16 mouse cellular contexts compared by ENCODE assay signal in genomic region chr1:185629976-185630375, GRCm38 (mm10).
"Had no signal": no experiment of that assay in that cellular context is flagged by ENCODE, and none has a peak within 500 bp of the region (broad histone marks: within the 10 kb centered on the region; RNA-seq: fewer than 3 reads in every experiment).

No protein-coding gene starts in this region.

- H3K27ac ChIP-seq: macrophage; midbrain, embryonic 13.5 days; midbrain, embryonic 15.5 days; neural tube, embryonic 12.5 days had no signal

- ATAC-seq: liver, postnatal 0 days; lung, postnatal 0 days; midbrain, embryonic 13.5 days; midbrain, embryonic 15.5 days had no signal

- H3K9ac ChIP-seq: liver, postnatal 0 days; lung, embryonic 14.5 days; midbrain, embryonic 13.5 days; midbrain, embryonic 15.5 days; neural tube, embryonic 12.5 days had no signal

- H3K27me3 ChIP-seq: megakaryocyte, embryonic 14.5 days; midbrain, embryonic 13.5 days; midbrain, embryonic 15.5 days; neural tube, embryonic 12.5 days had no signal

- DNase-seq: liver, postnatal 0 days; lung, embryonic 14.5 days; lung, postnatal 14 days; lung, postnatal 36 days; right cerebral cortex, postnatal 14 days; spleen, adult 18-20 months; thymus, adult 18-20 months; thymus, postnatal 14 days; thymus, postnatal 36 days had no signal

- H3K36me3 ChIP-seq: midbrain, embryonic 13.5 days; midbrain, embryonic 15.5 days; neural tube, embryonic 12.5 days had no signal

- H3K9me3 ChIP-seq: megakaryocyte, embryonic 14.5 days; midbrain, embryonic 13.5 days; midbrain, embryonic 15.5 days; neural tube, embryonic 12.5 days had no signal

- H3K4me1 ChIP-seq: megakaryocyte, embryonic 14.5 days; midbrain, embryonic 13.5 days; midbrain, embryonic 15.5 days; neural tube, embryonic 12.5 days had no signal

- H3K4me2 ChIP-seq: lung, embryonic 14.5 days; midbrain, embryonic 11.5 days; midbrain, embryonic 13.5 days; midbrain, embryonic 15.5 days; neural tube, embryonic 12.5 days had no signal

- H3K4me3 ChIP-seq: midbrain, embryonic 13.5 days; midbrain, embryonic 15.5 days; neural tube, embryonic 12.5 days had no signal
